12 mouse cellular contexts compared by ENCODE assay signal in the genomic region with DNA sequence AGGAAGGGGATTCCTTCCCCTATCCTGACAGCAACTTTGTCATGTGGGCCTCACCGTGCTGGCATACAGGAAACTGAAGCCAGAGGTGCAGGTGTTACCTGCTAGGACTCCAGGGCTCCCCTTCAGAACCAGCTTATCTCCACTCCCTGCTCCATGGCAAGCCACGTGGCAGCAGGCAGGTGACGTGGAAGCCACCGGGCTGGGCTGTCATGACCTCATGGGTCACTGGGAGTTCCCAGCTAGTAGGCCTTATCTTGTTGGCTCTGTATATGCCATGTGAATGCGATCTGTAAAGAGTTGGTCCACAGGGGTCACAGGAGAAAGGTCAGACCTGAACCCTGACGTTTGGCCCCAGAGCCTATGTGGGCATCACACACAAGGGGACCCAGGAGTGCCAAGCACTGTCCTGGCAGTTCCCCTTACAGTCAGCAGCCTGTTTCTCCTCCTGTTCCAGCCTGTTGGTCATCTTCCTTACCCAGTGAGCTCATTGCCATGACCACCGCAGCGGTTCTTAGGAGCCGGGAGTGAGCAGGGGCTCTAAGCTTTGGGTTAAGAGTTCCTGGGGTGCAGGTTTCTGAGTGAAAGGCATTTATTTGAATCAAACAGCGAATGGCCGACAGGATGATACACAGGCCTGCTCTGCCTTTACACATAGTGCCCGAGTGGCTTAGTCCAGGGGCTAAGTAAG. TPM values are rescaled to one million over a fixed set of nuclear protein-coding genes. Genes with fewer than 3 reads are reported as not detected.
DNase-seq lines count a peak whose midpoint lies in the region; ATAC-seq and TF ChIP-seq lines count a peak whose summit lies in the region.
"Had no signal": no experiment of that assay in that cellular context is flagged by ENCODE, and none has a peak within 500 bp of the region (broad histone marks: within the 10 kb centered on the region; RNA-seq: fewer than 3 reads in every experiment).

No protein-coding gene starts in this region.

- peaks cover 29% of the 10 kb centered on the region for H3K36me3 ChIP-seq in hindbrain, embryonic 10.5 days
- H3K36me3 ChIP-seq in hindbrain, postnatal 0 days (ENCODE audit: insufficient read depth, low read length) = 0 out of 2 replicates have a peak, but pooled peaks cover 4% of the 10 kb centered on the region
- peaks cover 13% of the 10 kb centered on the region for H3K36me3 ChIP-seq in spleen, adult 2 months (ENCODE audit: control insufficient read depth, insufficient read depth, low read length)
- peaks cover 99% of the 10 kb centered on the region for H3K36me3 ChIP-seq in liver, embryonic 13.5 days

- H3K27ac ChIP-seq in hindbrain, embryonic 10.5 days = peak overlapping the region; percentile 53
- no peak overlapping the region for H3K27ac ChIP-seq in hindbrain, postnatal 0 days
- H3K27ac ChIP-seq in spleen, adult 2 months (ENCODE audit: insufficient read depth, low read length) = peak overlapping the region; percentile 21; the same call in 1 of the 2 replicates
- H3K27ac ChIP-seq in liver, embryonic 13.5 days = peak overlapping the region; percentile 97
- H3K27ac ChIP-seq: forebrain, embryonic 13.5 days had no signal

- H3K27me3 ChIP-seq in hindbrain, embryonic 10.5 days (ENCODE audit: insufficient read depth, poor library complexity, severe bottlenecking) = peaks cover 59% of the 10 kb centered on the region
- H3K27me3 ChIP-seq in hindbrain, postnatal 0 days (ENCODE audit: insufficient read depth, low read length) = 0 out of 2 replicates have a peak, but pooled peaks cover 5% of the 10 kb centered on the region
- no peaks in the 10 kb centered on the region for H3K27me3 ChIP-seq in spleen, adult 2 months (ENCODE audit: control insufficient read depth, insufficient read depth, low read length)
- no peaks in the 10 kb centered on the region for H3K27me3 ChIP-seq in liver, embryonic 13.5 days
- H3K27me3 ChIP-seq: CH12.LX had no signal

- no peak overlapping the region for H3K4me2 ChIP-seq in hindbrain, postnatal 0 days (ENCODE audit: low read depth, low read length)
- H3K4me2 ChIP-seq in liver, embryonic 13.5 days = peak overlapping the region; percentile 52
- H3K4me2 ChIP-seq: forebrain, embryonic 13.5 days had no signal

- H3K9ac ChIP-seq in hindbrain, postnatal 0 days (replicated peaks; ENCODE audit: low read length) = no peak overlapping the region
- peak overlapping the region; percentile 75 for H3K9ac ChIP-seq in liver, embryonic 13.5 days

- no peak for DNase-seq in hindbrain, embryonic 10.5 days (ENCODE audit: low spot score)
- no peak for DNase-seq in hindbrain, postnatal 0 days (ENCODE audit: low spot score)
- no peak for DNase-seq in spleen, adult 2 months (ENCODE audit: low read depth in 1 of 2, low spot score in 2 of 2)
- DNase-seq in spleen, postnatal 36 days (ENCODE audit: low spot score in 2 of 2) = no peak
- DNase-seq in liver, embryonic 13.5 days = peak; percentile 73
- no peak for DNase-seq in urinary bladder, adult 2 months (ENCODE audit: low spot score)
- DNase-seq in frontal cortex, postnatal 25 days (ENCODE audit: low spot score in 2 of 2) = no peak
- DNase-seq: cerebellum, adult 2 months had no signal

- H3K4me3 ChIP-seq in hindbrain, embryonic 10.5 days = no peak overlapping the region
- no peak overlapping the region for H3K4me3 ChIP-seq in hindbrain, postnatal 0 days (ENCODE audit: low read length)
- H3K4me3 ChIP-seq in spleen, adult 2 months (ENCODE audit: extremely low read depth, insufficient read depth, insufficient read length) = no peak overlapping the region
- H3K4me3 ChIP-seq in liver, embryonic 13.5 days (replicated peaks) = peak overlapping the region; percentile 20; the same call in 1 of the 2 replicates
- H3K4me3 ChIP-seq: forebrain, embryonic 13.5 days had no signal

- WGBS in hindbrain, embryonic 10.5 days = 75% methylated on average over 12 of the region's 12 CpGs
- 74% methylated on average over 12 of the region's 12 CpGs for WGBS in hindbrain, postnatal 0 days
- 64% methylated on average over 12 of the region's 12 CpGs for WGBS in spleen, adult 2 months
- WGBS in liver, embryonic 13.5 days (ENCODE audit: insufficient replicate concordance) = 56% methylated on average over 12 of the region's 12 CpGs

- TF ChIP-seq CTCF in hindbrain, postnatal 0 days (IDR thresholded peaks at IDR 0.05; ENCODE audit: low read depth) = no peak
- TF ChIP-seq CTCF in spleen, adult 2 months (IDR thresholded peaks at IDR 0.05; ENCODE audit: extremely low read depth, insufficient read depth, insufficient read length, insufficient replicate concordance) = no peak

- ATAC-seq in hindbrain, postnatal 0 days = no peak
- ATAC-seq in liver, embryonic 13.5 days (ENCODE audit: low read depth) = peak; percentile 64
- ATAC-seq in frontal cortex, adult (ENCODE audit: low TSS enrichment) = no peak
- ATAC-seq: forebrain, embryonic 13.5 days had no signal

- H3K4me1 ChIP-seq in hindbrain, embryonic 10.5 days (replicated peaks) = peaks cover 69% of the 10 kb centered on the region
- H3K4me1 ChIP-seq in hindbrain, postnatal 0 days (ENCODE audit: insufficient read depth, low read length) = peaks cover 11% of the 10 kb centered on the region
- H3K4me1 ChIP-seq in spleen, adult 2 months (ENCODE audit: control insufficient read depth, insufficient read depth, insufficient read length) = no peaks in the 10 kb centered on the region; the same call in 1 of the 2 replicates
- H3K4me1 ChIP-seq in liver, embryonic 13.5 days (replicated peaks) = peaks cover 84% of the 10 kb centered on the region

- TF ChIP-seq POLR2A in spleen, adult 2 months (IDR thresholded peaks at IDR 0.05; ENCODE audit: low read depth, low read length) = no peak

- no peaks in the 10 kb centered on the region for H3K9me3 ChIP-seq in hindbrain, embryonic 10.5 days
- no peaks in the 10 kb centered on the region for H3K9me3 ChIP-seq in hindbrain, postnatal 0 days (ENCODE audit: low read length)
- H3K9me3 ChIP-seq in liver, embryonic 13.5 days (replicated peaks) = peaks cover 14% of the 10 kb centered on the region
- H3K9me3 ChIP-seq: forebrain, embryonic 13.5 days had no signal

RNA-seq across cellular contexts. Expression of a gene that starts 30.0 kb away (rescaled TPM):
- polyA plus RNA-seq in hindbrain, embryonic 10.5 days (2016; fragmentation: Nextera tagmentation; extraction: Ambion mirVana) = not detected in 2 replicates
- 2.0 and 3.2 TPM in 2 replicates for total RNA-seq in hindbrain, postnatal 0 days (2014; rRNA removed)
- 0.45 and 0.57 TPM in 2 replicates for polyA plus RNA-seq in hindbrain, postnatal 0 days (2015; fragmentation: Nextera tagmentation; extraction: Ambion mirVana)
- polyA plus RNA-seq in spleen, adult 2 months (2012; rRNA removed) = 0.12 TPM in 1 of 2 replicates, not detected in the other
- not detected in 2 replicates for polyA plus RNA-seq in liver, embryonic 13.5 days (2015; fragmentation: Nextera tagmentation; extraction: Ambion mirVana)
- 0.19 and 0.23 TPM in 2 replicates for polyA plus RNA-seq in urinary bladder, adult 2 months (2012; rRNA removed)
- polyA plus RNA-seq: forebrain, embryonic 13.5 days; thymus, postnatal 0 days had no signal

RNA-seq across cellular contexts. Expression of a gene that starts 45.8 kb away (rescaled TPM):
- 67.6 and 75.0 TPM in 2 replicates for polyA plus RNA-seq in hindbrain, embryonic 10.5 days (2016; fragmentation: Nextera tagmentation; extraction: Ambion mirVana)
- 24.4 and 25.6 TPM in 2 replicates for total RNA-seq in hindbrain, postnatal 0 days (2014; rRNA removed)
- polyA plus RNA-seq in hindbrain, postnatal 0 days (2015; fragmentation: Nextera tagmentation; extraction: Ambion mirVana) = 25.2 and 25.3 TPM in 2 replicates
- 29.1 and 30.2 TPM in 2 replicates for polyA plus RNA-seq in spleen, adult 2 months (2012; rRNA removed)
- polyA plus RNA-seq in liver, embryonic 13.5 days (2015; fragmentation: Nextera tagmentation; extraction: Ambion mirVana) = 30.2 and 35.0 TPM in 2 replicates
- 26.4 and 29.9 TPM in 2 replicates for polyA plus RNA-seq in urinary bladder, adult 2 months (2012; rRNA removed)

RNA-seq across cellular contexts. Expression of a gene that starts 48.6 kb away (rescaled TPM):
- polyA plus RNA-seq in hindbrain, embryonic 10.5 days (2016; fragmentation: Nextera tagmentation; extraction: Ambion mirVana) = 1.6 and 2.4 TPM in 2 replicates
- total RNA-seq in hindbrain, postnatal 0 days (2014; rRNA removed) = 28.0 and 37.6 TPM in 2 replicates
- polyA plus RNA-seq in hindbrain, postnatal 0 days (2015; fragmentation: Nextera tagmentation; extraction: Ambion mirVana) = 1.5 and 2.0 TPM in 2 replicates
- 73.3 and 113 TPM in 2 replicates for polyA plus RNA-seq in spleen, adult 2 months (2012; rRNA removed)
- 10.0 and 11.7 TPM in 2 replicates for polyA plus RNA-seq in liver, embryonic 13.5 days (2015; fragmentation: Nextera tagmentation; extraction: Ambion mirVana)
- 13.2 and 16.2 TPM in 2 replicates for polyA plus RNA-seq in urinary bladder, adult 2 months (2012; rRNA removed)
